Mouse (Mus musculus): Measurements from ENCODE around the gene Prune1.

- TF ChIP-seq POLR2A (IDR thresholded peaks at IDR 0.05; ENCODE audit: control insufficient read depth, low read depth, low read length): no peak
- no peak for TF ChIP-seq CTCF (IDR thresholded peaks at IDR 0.05; ENCODE audit: control insufficient read depth, insufficient read depth, insufficient replicate concordance, low read depth, low read length)
These were observed 3.5 kb upstream of the Prune1 start for GRCm38 (mm10) chr3:95285390-95285789.

Data from testis, adult 2 months (tissue).